Mouse (Mus musculus): Measurements from ENCODE around the gene Adra1d. TPM values are rescaled to one million over a fixed set of nuclear protein-coding genes. Genes with fewer than 3 reads are reported as not detected.

Adra1d gene
- polyA plus RNA-seq, 1 experiment = not detected

GRCm38 (mm10) chr2:131552736-131553400, 9.2 kb downstream of the Adra1d start:
- no peaks in the 10 kb centered on the region for H3K9me3 ChIP-seq (ENCODE audit: control insufficient read depth, low read length)
- H3K27me3 ChIP-seq (ENCODE audit: control insufficient read depth) = peaks cover 48% of the 10 kb centered on the region
- no peak for TF ChIP-seq TAL1 (IDR thresholded peaks at IDR 0.05; ENCODE audit: low read length)
- TF ChIP-seq GATA1 (IDR thresholded peaks at IDR 0.05; ENCODE audit: low read length) = no peak
- no peaks in the 10 kb centered on the region for H3K36me3 ChIP-seq (ENCODE audit: control insufficient read depth)
- H3K4me3 ChIP-seq (replicated peaks) = no peak overlapping the region
- no peaks in the 10 kb centered on the region for H3K4me1 ChIP-seq (ENCODE audit: control insufficient read depth)

GRCm38 (mm10) chr2:131551701-131552620, 10.1 kb downstream of the Adra1d start:
- H3K4me1 ChIP-seq (ENCODE audit: control insufficient read depth) = no peaks in the 10 kb centered on the region
- peaks cover 55% of the 10 kb centered on the region for H3K27me3 ChIP-seq (ENCODE audit: control insufficient read depth)
- H3K36me3 ChIP-seq (ENCODE audit: control insufficient read depth) = no peaks in the 10 kb centered on the region
- no peaks in the 10 kb centered on the region for H3K9me3 ChIP-seq (ENCODE audit: control insufficient read depth, low read length)
- H3K4me3 ChIP-seq (replicated peaks) = no peak overlapping the region
- TF ChIP-seq GATA1 (IDR thresholded peaks at IDR 0.05; ENCODE audit: low read length) (no peak), TAL1 (IDR thresholded peaks at IDR 0.05; ENCODE audit: low read length) (0 out of 3 replicates have a peak, but pooled peaks have one; percentile 4)

DNA sequence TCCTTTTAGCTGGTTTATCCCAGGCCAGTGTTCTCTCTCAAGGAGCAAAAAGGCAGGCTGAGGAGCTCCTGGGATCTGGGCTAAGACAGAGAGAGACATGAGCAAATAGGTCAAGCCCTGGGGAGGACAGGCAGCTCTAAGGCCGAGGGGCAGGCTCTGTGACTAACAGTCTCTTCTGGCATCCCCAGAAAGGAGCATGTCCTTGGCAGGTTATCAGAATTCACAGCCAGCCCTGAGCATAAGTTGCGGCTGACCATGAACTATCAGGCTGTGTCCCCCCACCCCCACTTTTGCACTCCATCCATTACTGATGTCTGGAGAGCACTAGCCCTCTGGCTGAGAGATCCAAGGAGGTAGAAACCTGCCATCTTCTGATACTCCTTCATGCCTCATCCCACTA, 11.2 kb downstream of the Adra1d start:
- Histone ChIP-seq H3K9me3 (ENCODE audit: control insufficient read depth, low read length) (peaks cover under 1% of the 10 kb centered on the region; the same call in 1 of the 2 replicates), H3K27me3 (ENCODE audit: control insufficient read depth) (peaks cover 65% of the 10 kb centered on the region), H3K36me3 (ENCODE audit: control insufficient read depth) (no peaks in the 10 kb centered on the region), H3K4me1 (ENCODE audit: control insufficient read depth) (peaks cover 1% of the 10 kb centered on the region), H3K4me3 (replicated peaks) (no peak overlapping the region)
- no peak for TF ChIP-seq TAL1 (IDR thresholded peaks at IDR 0.05; ENCODE audit: low read length)
- no peak for TF ChIP-seq GATA1 (IDR thresholded peaks at IDR 0.05; ENCODE audit: low read length)

GRCm38 (mm10) chr2:131550474-131550873, 11.6 kb downstream of the Adra1d start:
- H3K4me3 ChIP-seq (replicated peaks) = no peak overlapping the region
- peaks cover 5% of the 10 kb centered on the region for H3K4me1 ChIP-seq (ENCODE audit: control insufficient read depth)
- H3K27me3 ChIP-seq (ENCODE audit: control insufficient read depth) = peaks cover 70% of the 10 kb centered on the region
- no peaks in the 10 kb centered on the region for H3K36me3 ChIP-seq (ENCODE audit: control insufficient read depth)
- H3K9me3 ChIP-seq (ENCODE audit: control insufficient read depth, low read length) = peaks cover 2% of the 10 kb centered on the region; the same call in 1 of the 2 replicates
- TF ChIP-seq TAL1 (IDR thresholded peaks at IDR 0.05; ENCODE audit: low read length) (no peak), GATA1 (IDR thresholded peaks at IDR 0.05; ENCODE audit: low read length) (no peak)

GRCm38 (mm10) chr2:131549090-131549489, 13.0 kb downstream of the Adra1d start:
- Histone ChIP-seq H3K4me3 (replicated peaks) (no peak overlapping the region), H3K9me3 (ENCODE audit: control insufficient read depth, low read length) (peaks cover 2% of the 10 kb centered on the region; the same call in 1 of the 2 replicates), H3K27me3 (ENCODE audit: control insufficient read depth) (peaks cover 78% of the 10 kb centered on the region), H3K4me1 (ENCODE audit: control insufficient read depth) (peaks cover 6% of the 10 kb centered on the region), H3K36me3 (ENCODE audit: control insufficient read depth) (no peaks in the 10 kb centered on the region)
- TF ChIP-seq TAL1 (IDR thresholded peaks at IDR 0.05; ENCODE audit: low read length) (no peak), GATA1 (IDR thresholded peaks at IDR 0.05; ENCODE audit: low read length) (no peak)

DNA sequence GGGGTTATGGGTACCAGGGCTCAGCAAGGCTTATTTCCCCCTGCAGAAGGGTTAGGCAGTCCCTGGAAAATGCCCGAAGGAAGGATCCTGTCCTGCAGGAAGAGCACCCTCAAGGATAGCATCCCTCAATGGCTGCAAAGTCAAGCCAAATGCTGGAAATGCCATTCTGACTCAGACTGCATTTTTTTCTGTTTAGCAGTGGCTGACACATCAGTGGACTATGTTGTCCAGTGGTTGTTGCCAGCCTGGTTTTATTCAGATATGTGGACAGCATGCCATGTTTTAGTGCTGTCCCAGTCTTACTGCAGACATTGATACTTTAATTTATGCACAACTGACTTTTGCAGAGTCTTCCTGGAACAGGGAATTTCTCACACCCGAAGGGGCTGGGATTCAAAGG, 13.8 kb downstream of the Adra1d start:
- H3K36me3 ChIP-seq (ENCODE audit: control insufficient read depth) = no peaks in the 10 kb centered on the region

GRCm38 (mm10) chr2:131546745-131547408, 15.2 kb downstream of the Adra1d start:
- peaks cover 6% of the 10 kb centered on the region for H3K4me1 ChIP-seq (ENCODE audit: control insufficient read depth)
- H3K36me3 ChIP-seq (ENCODE audit: control insufficient read depth) = no peaks in the 10 kb centered on the region
- TF ChIP-seq GATA1 (IDR thresholded peaks at IDR 0.05; ENCODE audit: low read length) (no peak), TAL1 (IDR thresholded peaks at IDR 0.05; ENCODE audit: low read length) (no peak)
- H3K4me3 ChIP-seq (replicated peaks) = no peak overlapping the region
- H3K27me3 ChIP-seq (ENCODE audit: control insufficient read depth) = peaks cover 77% of the 10 kb centered on the region
- peaks cover 2% of the 10 kb centered on the region; the same call in 1 of the 2 replicates for H3K9me3 ChIP-seq (ENCODE audit: control insufficient read depth, low read length)

More for the DNA sequence above, 13.8 kb downstream of the Adra1d start:
- TF ChIP-seq TAL1 (IDR thresholded peaks at IDR 0.05; ENCODE audit: low read length) (no peak), GATA1 (IDR thresholded peaks at IDR 0.05; ENCODE audit: low read length) (no peak)
- H3K9me3 ChIP-seq (ENCODE audit: control insufficient read depth, low read length) = peaks cover 2% of the 10 kb centered on the region; the same call in 1 of the 2 replicates
- H3K27me3 ChIP-seq (ENCODE audit: control insufficient read depth) = peaks cover 85% of the 10 kb centered on the region
- H3K4me1 ChIP-seq (ENCODE audit: control insufficient read depth) = peaks cover 6% of the 10 kb centered on the region
- H3K4me3 ChIP-seq (replicated peaks) = no peak overlapping the region

GRCm38 (mm10) chr2:131546308-131546700, 15.8 kb downstream of the Adra1d start:
- Histone ChIP-seq H3K9me3 (ENCODE audit: control insufficient read depth, low read length) (peaks cover 2% of the 10 kb centered on the region; the same call in 1 of the 2 replicates), H3K27me3 (ENCODE audit: control insufficient read depth) (peaks cover 76% of the 10 kb centered on the region), H3K36me3 (ENCODE audit: control insufficient read depth) (no peaks in the 10 kb centered on the region), H3K4me3 (replicated peaks) (no peak overlapping the region), H3K4me1 (ENCODE audit: control insufficient read depth) (peaks cover 6% of the 10 kb centered on the region)
- TF ChIP-seq GATA1 (IDR thresholded peaks at IDR 0.05; ENCODE audit: low read length) (no peak), TAL1 (IDR thresholded peaks at IDR 0.05; ENCODE audit: low read length) (no peak)

Measured in erythroblast, embryonic 14.5 days (primary cell).